Mouse (Mus musculus) embryo, embryonic 10.5 days (tissue): ENCODE results near the gene Acot1.
"Not testable (repeated sequence)": the region's sequence is repeated elsewhere in the genome, so short reads cannot be mapped to it uniquely, and the experiment has no call there.

Source experiments
- DNase-seq: peaks from one replicate; pipeline ENCODE4 v3.0.0-alpha.2; 2015; ENCODE audit warnings: low spot score

Gene Acot1

GRCm38 (mm10) chr12:84020528-84020927 is 11.2 kb downstream of the Acot1 start:
- not testable (repeated sequence) for DNase-seq

DNA sequence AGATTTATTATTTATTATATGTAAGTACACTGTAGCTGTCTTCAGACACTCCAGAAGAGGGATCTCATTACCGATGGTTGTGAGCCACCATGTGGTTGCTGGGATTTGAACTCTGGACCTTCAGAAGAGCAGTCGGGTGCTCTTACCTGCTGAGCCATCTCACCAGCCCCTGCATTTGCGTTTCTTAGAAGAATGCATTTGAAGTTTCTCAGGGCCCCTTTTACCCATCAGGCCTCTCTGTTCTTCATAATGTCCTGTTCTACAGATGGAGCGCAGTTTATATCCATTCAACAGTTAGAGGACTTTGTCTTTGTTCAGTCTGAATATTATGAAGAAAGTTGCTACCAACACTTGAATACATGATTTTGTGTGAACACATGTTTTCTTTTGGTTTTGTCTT is 13.0 kb downstream of the Acot1 start:
- not testable (repeated sequence) for DNase-seq

DNA sequence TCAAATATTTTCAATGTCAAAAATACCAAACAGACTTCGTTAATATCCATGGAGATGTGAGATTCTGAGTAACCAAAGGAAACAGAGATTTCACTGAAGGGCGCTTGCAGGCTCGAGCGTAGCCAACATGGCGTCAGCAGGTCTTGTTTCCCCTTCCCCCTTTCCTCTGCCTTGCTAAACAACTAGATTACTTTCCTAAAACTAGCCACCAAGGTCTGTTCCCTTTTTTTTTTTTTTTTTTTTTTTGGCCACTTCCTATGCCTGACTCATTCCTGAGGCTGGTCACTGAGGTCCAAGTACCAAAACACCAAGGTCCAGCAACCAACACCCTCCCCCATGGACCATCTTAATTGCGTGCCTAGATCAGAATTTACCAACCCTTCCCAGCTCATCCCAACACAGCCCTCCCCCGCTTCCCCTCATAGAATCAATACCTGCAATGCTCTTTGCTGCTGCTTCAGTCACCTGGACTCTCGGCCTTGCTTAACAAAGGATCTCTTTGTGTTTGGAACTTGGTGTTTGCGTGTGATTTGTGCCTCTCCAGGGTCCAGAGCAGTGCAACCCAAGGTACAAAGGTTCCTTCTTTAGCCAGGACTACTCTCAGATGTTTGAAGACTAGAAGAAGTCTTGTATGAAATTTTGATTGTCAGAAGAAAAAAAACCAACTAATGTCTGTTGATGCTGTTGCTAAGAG is 13.9 kb downstream of the Acot1 start:
- DNase-seq = no peak

DNA sequence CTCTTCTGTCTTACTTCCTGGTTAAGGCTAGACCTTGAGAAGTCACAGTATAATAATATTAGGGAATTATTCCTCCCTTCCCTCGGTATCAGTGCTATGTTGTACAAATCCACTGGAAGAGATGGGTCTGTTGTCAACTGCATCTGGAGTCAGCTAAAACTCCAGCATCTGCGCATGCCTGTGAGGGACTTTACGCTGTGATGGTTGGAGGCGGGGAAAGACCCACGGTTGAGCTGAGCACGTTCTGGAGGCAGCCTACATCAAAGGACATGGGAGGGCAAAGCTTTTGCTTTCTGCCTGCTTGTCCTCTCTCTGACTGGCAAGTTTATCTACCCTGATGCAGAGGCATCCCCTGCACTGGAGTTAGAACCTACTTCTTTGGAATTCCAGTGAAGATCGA is 16.6 kb downstream of the Acot1 start:
- DNase-seq = no peak

- not testable (repeated sequence) for DNase-seq
Observed at GRCm38 (mm10) chr12:84028328-84028727, 19.0 kb downstream of the Acot1 start.

DNA sequence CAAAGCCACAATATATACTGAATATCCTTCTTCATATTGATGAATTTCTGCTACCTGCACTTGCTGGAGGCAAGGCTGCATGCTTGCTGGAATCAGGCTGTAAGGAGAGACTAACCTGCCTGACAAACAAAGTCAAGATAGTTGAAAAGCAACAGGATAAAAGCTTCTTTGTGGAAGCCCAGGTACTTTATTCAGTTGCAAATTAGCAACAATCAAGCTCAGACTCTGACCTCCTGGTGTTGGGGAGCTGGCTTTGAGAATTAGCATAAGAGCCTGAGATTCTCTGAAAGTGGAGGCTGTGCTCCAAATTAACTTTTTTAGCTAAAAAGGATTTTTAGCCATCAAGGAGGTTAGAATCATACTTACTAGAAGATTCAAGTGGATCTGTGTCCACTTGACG is 19.8 kb downstream of the Acot1 start:
- not testable (repeated sequence) for DNase-seq

DNA sequence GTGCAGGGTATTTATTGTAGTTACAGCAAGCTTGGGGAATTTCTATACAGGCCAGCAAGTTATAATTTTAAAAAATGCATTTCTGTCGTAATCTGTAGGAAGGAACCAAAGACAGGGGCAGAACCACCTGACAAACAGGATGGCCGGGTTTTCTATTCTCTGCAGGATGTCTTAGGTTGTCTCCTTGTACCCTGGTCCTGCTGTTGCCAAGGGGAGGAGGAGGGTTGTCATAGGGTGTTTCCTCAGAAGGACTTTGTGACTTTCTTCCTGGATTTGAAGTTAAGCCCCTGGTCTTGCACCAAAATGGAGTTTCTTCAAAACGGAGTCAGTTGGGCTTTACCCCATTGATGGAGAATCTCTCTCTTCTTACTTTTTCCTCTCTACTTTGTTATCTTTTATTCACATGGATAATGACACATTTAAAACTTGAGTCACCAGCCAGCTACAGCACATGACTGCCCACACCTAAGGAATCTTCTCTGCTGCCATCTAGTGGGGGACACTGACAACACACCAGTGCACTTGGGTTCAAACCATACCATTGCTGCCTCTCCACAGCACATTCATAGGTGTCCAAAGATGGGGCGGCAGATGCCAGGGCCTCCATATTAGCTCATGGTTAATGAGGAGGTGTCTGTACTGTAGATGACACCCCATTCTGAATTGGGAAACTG is 21.5 kb downstream of the Acot1 start:
- DNase-seq = peak; percentile 88

GRCm38 (mm10) chr12:84032854-84033253 is 23.6 kb downstream of the Acot1 start:
- no peak for DNase-seq

- not testable (repeated sequence) for DNase-seq
Observed at GRCm38 (mm10) chr12:84033302-84033701, 24.0 kb downstream of the Acot1 start.

GRCm38 (mm10) chr12:84034108-84034507 is 24.8 kb downstream of the Acot1 start:
- DNase-seq = no peak

- peak; percentile 54 for DNase-seq
Observed at GRCm38 (mm10) chr12:84038241-84038640, 29.0 kb downstream of the Acot1 start, which contains the start of gene Acot4. Gene Acot4 (plus strand): TSS chr12:84038379.

GRCm38 (mm10) chr12:84038691-84039111 is 29.4 kb downstream of the Acot1 start, which contains the start of gene Gm49366:
Gene Gm49366 (plus strand): TSS chr12:84038935.
- DNase-seq = peak; percentile 54

DNA sequence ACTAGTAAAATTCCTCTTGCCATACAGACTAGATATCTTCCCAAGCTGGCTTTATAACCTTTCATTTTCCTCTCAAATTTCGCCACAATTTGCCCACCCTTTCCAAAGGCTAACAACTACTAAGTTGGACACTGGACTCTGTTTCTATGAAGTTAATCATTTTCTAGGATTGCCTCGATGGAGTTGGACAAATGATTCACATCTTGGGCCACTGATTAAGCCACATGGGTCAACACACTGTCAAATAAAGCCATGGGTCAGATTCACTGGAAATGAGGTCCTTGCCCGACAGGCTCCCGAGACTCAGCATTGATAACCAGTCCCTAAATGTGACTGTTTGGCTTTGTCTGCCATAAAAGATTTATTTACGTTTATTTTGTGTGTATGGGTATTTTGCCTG is 33.0 kb downstream of the Acot1 start:
- DNase-seq = no peak

DNA sequence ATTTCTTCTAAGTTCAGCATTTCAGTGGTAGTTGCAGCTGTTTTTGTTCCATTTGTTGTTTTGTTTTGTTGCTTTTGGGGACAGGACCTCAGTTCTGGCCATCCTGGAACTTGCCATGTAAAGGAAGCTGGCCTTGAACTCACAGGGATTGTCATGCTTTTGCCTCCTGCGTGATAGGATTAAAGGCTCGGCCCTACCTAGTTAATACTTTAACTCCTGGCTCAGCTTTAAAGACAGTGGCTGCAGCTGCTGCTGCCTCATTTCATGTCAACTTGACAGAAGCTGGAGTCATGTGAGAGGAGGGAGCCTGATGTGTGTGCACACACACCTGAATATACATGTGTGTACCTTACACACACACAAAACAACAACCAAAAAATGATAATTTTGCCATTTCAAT is 34.8 kb downstream of the Acot1 start:
- DNase-seq = no peak

DNA sequence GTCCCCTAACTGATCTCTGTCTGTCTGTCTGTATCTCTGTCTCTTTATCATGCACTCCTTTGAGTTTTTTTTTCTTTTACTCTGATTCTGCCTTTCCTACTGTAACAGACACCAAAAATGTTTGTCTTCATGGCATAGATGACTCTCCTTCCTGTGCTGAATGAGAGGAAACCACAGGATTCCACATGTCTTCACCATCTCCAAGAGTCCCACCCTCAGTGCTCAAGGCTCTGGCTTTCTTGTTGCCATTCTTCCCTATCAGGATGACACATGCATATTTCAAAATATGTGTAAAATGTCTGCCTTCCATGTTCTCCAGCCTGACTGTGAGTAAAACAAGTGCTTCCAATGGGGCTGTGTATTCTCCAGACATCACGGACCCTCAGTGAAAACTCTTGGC is 37.6 kb downstream of the Acot1 start:
- DNase-seq = no peak

GRCm38 (mm10) chr12:84050744-84051143 is 41.5 kb downstream of the Acot1 start:
- DNase-seq = not testable (repeated sequence)

DNA sequence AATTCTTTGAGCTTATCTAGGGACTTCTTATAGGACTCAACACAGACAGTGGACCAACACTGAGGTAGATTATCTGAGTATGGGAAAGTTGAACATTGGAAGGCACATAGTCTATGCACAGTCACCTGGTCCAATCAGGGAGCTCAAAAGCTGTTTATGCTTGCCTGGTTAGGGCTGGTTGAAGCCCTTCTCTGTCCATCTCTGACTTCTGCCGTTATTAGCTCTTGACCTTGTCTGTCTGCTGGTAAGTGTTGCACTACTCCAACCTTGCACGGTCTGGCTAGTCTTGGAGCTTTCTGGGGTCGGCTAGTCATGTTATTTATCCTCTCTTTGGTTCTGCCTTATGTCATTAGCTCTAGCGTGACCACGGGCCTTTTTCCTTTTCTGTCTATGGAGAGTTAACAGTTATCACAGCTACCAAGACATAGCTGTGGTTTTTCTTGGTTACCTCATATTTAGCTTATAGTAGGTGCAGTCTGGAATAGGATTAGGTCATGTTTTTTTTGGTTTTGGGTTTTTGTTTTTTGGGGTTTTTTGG is 42.7 kb downstream of the Acot1 start, which contains the start of gene Acot3:
TSS of gene Acot3 (plus strand) at position 208 of the 538 bp plus-strand sequence.
- no peak for DNase-seq

GRCm38 (mm10) chr12:84052609-84053008 is 43.3 kb downstream of the Acot1 start:
- DNase-seq = no peak

- DNase-seq = peak; percentile 36
Observed at GRCm38 (mm10) chr12:84053173-84053572, 43.9 kb downstream of the Acot1 start.

DNA sequence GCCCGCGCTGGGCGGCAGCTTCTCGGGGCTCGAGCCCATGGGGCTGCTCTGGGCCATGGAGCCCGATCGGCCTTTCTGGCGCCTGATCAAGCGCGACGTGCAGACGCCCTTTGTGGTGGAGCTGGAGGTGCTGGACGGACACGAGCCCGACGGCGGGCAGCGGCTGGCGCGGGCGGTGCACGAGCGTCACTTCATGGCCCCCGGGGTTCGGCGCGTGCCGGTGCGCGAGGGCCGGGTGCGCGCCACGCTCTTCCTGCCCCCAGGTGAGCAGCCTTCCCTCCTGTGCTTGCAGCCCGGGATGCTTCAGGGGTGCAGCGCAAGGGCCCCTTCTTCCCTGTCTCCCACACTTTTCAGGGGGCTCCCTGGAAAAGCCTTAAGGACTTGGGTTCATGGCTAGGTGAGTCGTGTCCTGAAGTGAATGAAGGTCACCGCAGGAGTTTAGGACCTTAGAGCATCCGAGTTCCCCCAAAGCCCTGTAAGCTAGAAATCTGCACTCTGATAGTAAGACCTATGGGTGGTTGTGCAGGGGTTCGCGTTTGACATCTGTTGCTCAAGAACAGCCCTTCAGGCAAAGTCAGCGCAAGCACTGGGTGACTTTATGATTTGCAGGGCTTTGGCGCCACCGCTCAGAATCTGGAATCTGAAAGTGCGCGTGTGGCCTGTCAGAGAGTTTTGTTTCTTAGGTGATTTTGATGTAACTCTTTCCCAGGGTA is 44.5 kb downstream of the Acot1 start:
- DNase-seq = peak; percentile 65

DNA sequence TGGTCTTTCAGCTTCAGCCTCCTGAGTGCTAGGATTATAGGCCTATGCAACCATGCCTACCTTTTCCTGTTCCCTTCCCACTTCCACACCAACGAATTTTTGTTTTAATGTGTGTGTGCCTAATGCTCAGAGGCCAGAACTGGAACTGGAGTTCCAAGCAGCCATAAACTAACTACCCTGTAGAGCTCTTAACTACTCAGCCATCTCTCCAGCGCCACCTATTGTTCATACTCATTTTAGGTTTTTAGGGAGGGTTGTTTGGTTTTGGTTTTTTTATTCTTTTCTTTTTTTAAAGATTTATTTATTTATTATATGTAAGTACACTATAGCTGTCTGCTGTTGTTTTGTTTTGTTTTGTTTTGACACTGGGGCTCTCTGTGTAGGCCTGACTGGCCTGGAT is 51.7 kb downstream of the Acot1 start:
- DNase-seq = peak; percentile 38

DNA sequence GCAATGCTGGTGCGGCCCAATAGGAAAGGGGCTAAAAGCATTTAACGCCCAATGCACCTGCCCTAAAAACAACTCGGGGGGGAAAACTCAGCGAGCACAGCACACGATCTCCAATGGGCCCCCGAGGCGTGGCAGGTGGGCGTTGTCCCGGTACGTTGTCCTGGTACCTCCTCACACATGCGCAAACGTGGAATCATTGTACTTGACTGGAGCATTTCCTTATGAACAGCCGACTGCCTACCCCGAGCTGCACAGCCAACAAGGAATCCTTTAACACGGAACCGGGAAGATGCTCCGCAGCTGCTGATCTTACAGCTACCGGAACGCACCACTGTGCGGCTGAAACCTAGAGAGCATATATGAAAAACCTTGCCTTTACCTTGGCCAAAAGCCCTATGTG is 53.0 kb downstream of the Acot1 start:
- no peak for DNase-seq
